Mouse (Mus musculus): ENCODE data around the gene Lrrfip2.

DNA sequence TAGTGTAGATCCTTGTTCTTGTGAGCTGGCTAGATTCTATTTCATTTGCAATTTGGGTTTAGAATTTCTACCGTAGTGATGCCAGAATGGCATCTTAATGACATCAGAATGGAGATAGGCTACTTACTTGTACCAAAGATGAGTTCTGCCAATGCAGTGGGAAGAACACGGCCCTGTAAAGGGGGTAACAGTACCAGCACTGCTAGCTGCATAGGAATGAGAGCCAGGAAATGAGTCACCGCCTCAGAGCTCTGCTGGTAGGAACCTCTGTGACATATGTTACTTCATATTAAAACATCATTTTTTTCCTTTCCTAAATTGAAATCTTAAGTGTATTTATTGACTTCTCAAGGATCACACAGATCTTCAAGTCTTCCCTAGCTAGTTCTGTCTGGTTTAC, 64.8 kb downstream of the Lrrfip2 start:
- no peak for TF ChIP-seq CTCF (IDR thresholded peaks at IDR 0.05; ENCODE audit: borderline replicate concordance, insufficient read depth, low read length)
- no peak for TF ChIP-seq POLR2A (IDR thresholded peaks at IDR 0.05; ENCODE audit: low read depth, low read length)

Data from embryonic fibroblast, embryonic 13.5 days (primary cell).